Mouse (Mus musculus) left cerebral cortex, postnatal 14 days (tissue): ENCODE results near the gene Lrrk1. TPM values are rescaled to one million over a fixed set of nuclear protein-coding genes. Genes with fewer than 3 reads are reported as not detected.

Experiments used
- DNase-seq, 2 experiments: peaks; one replicate each; pipeline ENCODE4 v3.0.0; 2021 to 2022; ENCODE audit warnings: low spot score in 2 of 2, mixed read lengths in 1 of 2
- intact Hi-C: fragments of 180-260 bp; cut with DNase I; formaldehyde crosslinking; loops from one replicate; pipeline ENCODE4 v1.15.1; 2025
- long read RNA-seq, 2 experiments: library from polyadenylated mRNA; stranded (forward); transcript quantifications; one replicate each; pipeline ENCODE4 v2.0.0; 2021
- total RNA-seq, 2 experiments: library from RNA; stranded (reverse); gene quantifications; 2 replicates each; pipeline ENCODE4 v1.2.3; 2021

Gene Lrrk1
- 1 to 10 TPM; 3.5 to 4.4 TPM for total RNA-seq
- long read RNA-seq, experiment 1, partial matches to known transcripts: 1 of 1 reads
- long read RNA-seq, experiment 1, other reads (novel, unspliced or antisense): 0 of 1 reads
- long read RNA-seq, experiment 2, partial matches to known transcripts: 0 of 4 reads
- long read RNA-seq, experiment 2, other reads (novel, unspliced or antisense): 1 of 4 reads

- peak in 1 of 2 experiments; percentile 11 for DNase-seq
These were observed at the start of gene Lrrk1 for GRCm38 (mm10) chr7:66387813-66388521. Lrrk1 (minus strand) TSS chr7:66388350.

GRCm38 (mm10) chr7:66434453-66434935, 46.3 kb upstream of the Lrrk1 start:
- intact Hi-C loops: loop anchor here (2.0 kb wide), 1 partner anchor 226 kb away; no protein-coding TSS in a partner anchor

More at GRCm38 (mm10) chr7:66387813-66388521, at the start of gene Lrrk1:
- intact Hi-C loops: loop anchor here (2.0 to 5.0 kb wide), 2 partner anchors 77 to 286 kb away; no protein-coding TSS in a partner anchor

GRCm38 (mm10) chr7:66427437-66428161, 39.4 kb upstream of the Lrrk1 start, which contains the start of gene Aldh1a3:
Aldh1a3 (minus strand) TSS chr7:66427517.
- peak in 1 of 2 experiments; percentile 37 for DNase-seq
- intact Hi-C loops: no loop called here

More at GRCm38 (mm10) chr7:66434453-66434935, 46.3 kb upstream of the Lrrk1 start:
- DNase-seq: peak; percentile 81 to 83

DNA sequence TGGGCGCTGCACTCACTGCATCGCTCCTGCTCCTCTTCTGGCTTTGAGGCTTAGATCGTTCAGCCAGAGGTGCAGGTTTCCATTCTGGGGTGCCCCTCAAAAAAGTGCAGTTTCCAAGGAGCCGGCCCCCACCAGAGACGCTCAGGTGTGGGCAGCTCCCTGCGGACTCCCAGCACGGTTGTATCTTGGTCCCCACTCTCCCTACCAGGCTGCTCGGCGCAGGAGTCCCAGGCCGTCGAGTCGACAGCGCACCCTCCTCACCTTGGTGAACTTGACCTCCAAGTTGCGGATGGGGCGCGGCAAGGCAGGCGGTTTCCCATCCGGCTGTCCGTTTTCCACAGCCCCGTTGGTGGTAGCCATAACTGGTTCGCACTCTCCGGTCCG, 38.9 kb upstream of the Lrrk1 start:
- DNase-seq: no peak
- intact Hi-C loops: no loop called here

GRCm38 (mm10) chr7:66421903-66422302, 33.8 kb upstream of the Lrrk1 start:
- DNase-seq: no peak

DNA sequence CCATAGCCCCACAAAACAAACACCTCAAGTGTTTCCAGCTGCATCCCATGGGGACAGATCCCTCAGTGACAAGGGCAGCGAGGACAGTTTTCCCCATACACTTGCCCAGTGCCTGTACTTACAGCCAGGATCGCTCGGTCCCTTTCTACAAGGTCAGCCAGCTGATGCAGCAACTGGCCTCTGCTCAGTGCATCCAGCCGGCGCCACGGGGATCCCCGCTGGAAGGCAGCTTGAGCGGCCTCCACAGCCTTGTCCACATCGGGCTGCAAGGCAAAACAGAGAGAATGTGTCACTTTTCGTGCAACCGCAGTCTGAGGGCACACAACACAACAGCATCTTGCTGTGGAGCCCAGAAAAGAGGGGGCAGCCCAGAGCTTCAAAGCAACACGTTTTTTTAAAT, 30.8 kb upstream of the Lrrk1 start:
- no peak for DNase-seq
- intact Hi-C loops: no loop called here

More at GRCm38 (mm10) chr7:66421903-66422302, 33.8 kb upstream of the Lrrk1 start:
- intact Hi-C loops: no loop called here

DNA sequence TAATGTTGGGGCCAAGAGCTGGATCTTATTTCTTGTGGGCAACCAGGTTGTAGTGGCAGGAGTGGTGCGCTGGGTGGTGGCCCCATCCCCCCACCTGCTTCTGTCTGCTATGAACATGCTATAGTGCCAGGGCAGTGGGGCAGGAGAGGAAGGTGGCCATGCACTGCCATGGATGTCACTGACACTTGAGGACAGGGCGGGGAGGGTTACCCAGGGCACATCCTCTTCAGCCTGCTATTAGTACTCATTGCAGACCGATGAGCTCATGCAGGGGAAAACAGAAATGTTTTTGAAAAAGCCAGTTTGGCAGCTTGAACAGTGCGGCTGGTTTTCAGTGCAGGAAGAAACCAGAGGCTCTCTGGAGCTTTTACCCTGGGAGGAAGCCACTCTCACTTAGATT, 28.7 kb upstream of the Lrrk1 start:
- intact Hi-C loops: no loop called here
- no peak for DNase-seq

DNA sequence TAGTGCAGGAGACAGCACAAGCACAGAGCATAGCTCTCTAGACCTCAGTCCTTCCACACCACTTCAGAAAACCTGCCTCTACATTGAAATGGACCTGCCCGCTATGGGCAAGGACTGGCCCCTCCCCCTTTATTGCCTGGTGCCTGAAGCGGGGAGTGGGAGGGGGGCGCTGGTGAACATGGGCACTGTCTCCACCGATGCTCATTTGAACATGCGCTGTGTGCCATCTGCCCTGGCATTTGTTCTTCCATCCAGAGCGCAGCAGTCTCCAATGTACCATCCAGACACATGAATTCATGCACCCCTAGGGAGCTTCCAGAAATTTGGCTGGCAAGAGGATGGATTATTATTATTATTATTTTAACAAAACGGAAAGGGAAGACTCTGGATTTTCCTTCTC, 24.9 kb upstream of the Lrrk1 start:
- DNase-seq: no peak
- intact Hi-C loops: no loop called here

DNA sequence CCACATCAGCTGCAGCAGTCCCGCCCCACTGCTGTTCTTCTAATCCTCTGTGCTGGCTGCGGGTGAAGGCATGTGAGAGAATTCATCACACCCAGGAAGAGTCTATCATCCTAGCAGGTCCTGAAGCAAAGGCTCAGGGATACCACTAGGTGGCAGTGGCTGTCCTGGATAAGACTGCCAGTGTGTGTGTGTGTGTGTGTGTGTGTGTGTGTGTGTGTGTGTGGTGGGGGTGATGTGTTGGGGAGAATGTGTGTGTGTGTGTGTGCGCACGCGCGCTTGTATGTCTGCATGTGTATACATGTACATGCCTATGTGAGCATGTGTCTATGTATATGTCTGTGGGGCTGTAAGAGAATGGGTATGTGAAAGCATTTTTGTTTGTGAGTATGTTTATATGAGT, 21.3 kb upstream of the Lrrk1 start:
- DNase-seq: peak; percentile 21 to 56
- intact Hi-C loops: loop anchor here (2.0 kb wide), 1 partner anchor 251 kb away; no protein-coding TSS in a partner anchor

- intact Hi-C loops: no loop called here
- DNase-seq: no peak
These were observed 18.8 kb upstream of the Lrrk1 start for GRCm38 (mm10) chr7:66406971-66407370.

GRCm38 (mm10) chr7:66405951-66406721, 18.0 kb upstream of the Lrrk1 start:
- intact Hi-C loops: no loop called here

DNA sequence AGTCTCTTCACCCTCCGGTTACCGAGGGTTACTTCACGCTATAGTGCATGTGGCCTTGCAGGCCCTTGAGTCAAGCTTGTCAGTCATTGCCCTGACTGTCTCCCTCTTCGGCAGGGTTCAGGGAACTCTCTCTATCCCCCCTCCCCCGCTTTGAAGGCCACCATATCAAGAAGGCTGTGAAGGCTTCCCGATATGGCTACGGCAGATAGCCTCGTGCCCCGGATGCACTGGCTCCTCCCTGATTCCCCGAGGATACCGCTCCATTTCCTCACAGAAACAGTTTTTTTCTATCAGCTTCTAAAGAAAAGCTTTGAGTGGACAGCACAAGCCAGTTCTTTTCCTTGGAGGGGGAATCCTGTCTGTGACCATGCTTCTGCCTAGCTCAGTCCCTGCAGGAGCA, 17.4 kb upstream of the Lrrk1 start:
- intact Hi-C loops: no loop called here

More at GRCm38 (mm10) chr7:66405951-66406721, 18.0 kb upstream of the Lrrk1 start:
- no peak for DNase-seq

DNA sequence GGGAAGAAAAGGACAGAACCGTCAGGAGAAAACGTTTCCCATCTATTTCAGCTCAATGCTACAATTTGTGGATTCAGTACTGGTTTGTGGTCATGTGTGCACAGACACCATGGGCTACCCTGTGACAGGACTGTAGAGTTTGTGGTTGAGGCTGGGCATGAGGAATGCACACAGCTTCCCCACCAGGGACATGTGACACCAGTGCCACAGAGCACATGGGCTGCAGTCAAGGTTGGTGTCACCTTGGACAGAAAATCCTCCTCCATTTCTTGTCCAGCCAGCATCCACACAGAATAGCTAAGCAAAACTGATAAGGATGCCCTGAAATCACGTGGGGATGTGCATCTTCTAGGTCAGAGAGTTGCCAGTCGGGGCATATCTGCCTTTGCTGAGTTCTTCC, 16.7 kb upstream of the Lrrk1 start:
- intact Hi-C loops: no loop called here
- no peak for DNase-seq

More for the DNA sequence above, 17.4 kb upstream of the Lrrk1 start:
- DNase-seq: no peak

GRCm38 (mm10) chr7:66404141-66404540, 16.0 kb upstream of the Lrrk1 start:
- DNase-seq: no peak
- intact Hi-C loops: no loop called here

GRCm38 (mm10) chr7:66402876-66403275, 14.7 kb upstream of the Lrrk1 start:
- DNase-seq: no peak
- intact Hi-C loops: no loop called here

DNA sequence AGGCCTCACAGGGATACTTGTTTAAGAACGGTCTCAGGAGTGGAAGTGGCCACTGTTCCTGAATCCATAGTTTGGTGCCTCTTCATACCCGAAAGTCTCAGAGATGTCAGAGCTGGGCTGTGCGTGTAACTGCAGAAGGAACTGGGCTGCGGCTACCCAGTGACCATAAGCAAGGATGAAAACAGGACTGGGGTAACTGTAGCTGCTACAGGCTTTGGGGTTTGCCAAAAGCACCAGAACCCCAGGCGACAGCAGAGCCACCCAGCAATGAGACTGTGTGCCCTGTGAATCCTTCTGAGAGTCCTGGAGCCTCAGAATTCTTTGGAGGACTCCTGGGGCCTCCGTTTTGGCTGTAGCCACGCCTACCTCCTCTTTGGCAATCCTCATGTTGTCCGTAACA, 13.5 kb upstream of the Lrrk1 start:
- no peak for DNase-seq
- intact Hi-C loops: no loop called here

GRCm38 (mm10) chr7:66397288-66397687, 9.1 kb upstream of the Lrrk1 start:
- DNase-seq: no peak
- intact Hi-C loops: no loop called here

DNA sequence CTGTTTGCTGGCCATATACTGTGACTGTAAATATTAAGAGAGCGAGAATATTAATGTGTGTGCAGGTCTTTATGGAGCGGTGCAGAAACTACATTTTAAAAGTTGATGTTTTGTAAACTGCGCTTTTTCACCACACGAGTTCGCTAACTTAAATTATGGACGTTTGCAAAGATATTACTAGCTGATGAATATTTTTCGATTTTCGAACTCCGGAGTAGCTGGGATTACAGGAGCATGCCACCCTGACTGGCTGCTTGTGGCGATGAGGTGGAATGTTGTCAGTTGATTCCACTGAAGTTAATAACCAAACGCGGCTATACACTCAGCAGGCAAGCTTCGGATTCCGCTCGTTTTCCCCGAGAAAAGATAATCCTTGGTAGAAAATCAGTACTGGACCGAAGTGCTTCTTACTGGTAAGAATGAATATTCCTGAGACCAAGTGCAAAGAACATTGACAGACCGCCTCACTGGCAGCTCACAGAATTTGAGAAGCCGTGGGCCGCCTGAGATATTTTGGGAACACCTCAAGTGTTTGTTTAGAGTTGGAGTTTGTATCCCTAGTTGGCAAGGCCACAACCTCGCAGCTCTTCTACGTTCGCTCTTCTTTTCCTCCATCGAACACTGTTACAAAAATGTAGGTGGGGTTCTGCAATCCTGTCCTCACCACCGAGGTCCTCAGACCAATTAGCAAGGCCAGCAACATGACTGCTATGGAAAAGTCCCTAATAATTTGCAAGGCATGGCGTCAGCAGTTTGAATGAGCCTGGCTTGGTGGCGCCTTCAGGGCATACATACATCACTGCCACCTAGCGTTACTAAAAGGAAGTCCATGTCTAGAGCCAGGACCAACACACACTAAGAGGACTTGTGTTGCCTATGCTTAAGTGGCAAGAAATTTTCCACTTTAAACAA, 727 bp upstream of the Lrrk1 start:
- peak; percentile 74 to 81 for DNase-seq
- intact Hi-C loops: loop anchor here (2.0 to 5.0 kb wide), 2 partner anchors 78 to 287 kb away; no protein-coding TSS in a partner anchor
